Mouse (Mus musculus): Measurements from ENCODE around the gene Ube2e1. TPM values are rescaled to one million over a fixed set of nuclear protein-coding genes. Genes with fewer than 3 reads are reported as not detected.
"Not testable (repeated sequence)": the region's sequence is repeated elsewhere in the genome, so short reads cannot be mapped to it uniquely, and the experiment has no call there.

The Ube2e1 gene
- polyA plus RNA-seq, 1 experiment from 2014 or later, result 98.7 TPM

- no peaks in the 10 kb centered on the region for H3K36me3 ChIP-seq (ENCODE audit: inconsistent target)
- H3K27ac ChIP-seq, result no peak overlapping the region
- H3K79me2 ChIP-seq (ENCODE audit: inconsistent target), result peaks cover 3% of the 10 kb centered on the region
- WGBS (ENCODE audit: missing documents), result 89% methylated on average over 21 of the region's 21 CpGs
- no peak overlapping the region for H3K4me3 ChIP-seq (ENCODE audit: inconsistent target)
These were observed 89.0 kb downstream of the Ube2e1 start for GRCm38 (mm10) chr14:18242638-18243130.

GRCm38 (mm10) chr14:18241786-18242185 is 89.9 kb downstream of the Ube2e1 start:
- no peak overlapping the region for H3K27ac ChIP-seq
- H3K79me2 ChIP-seq (ENCODE audit: inconsistent target), result peaks cover 12% of the 10 kb centered on the region
- H3K4me3 ChIP-seq (ENCODE audit: inconsistent target), result no peak overlapping the region
- WGBS (ENCODE audit: missing documents), result 93% methylated on average over 4 of the region's 4 CpGs
- no peaks in the 10 kb centered on the region for H3K36me3 ChIP-seq (ENCODE audit: inconsistent target)

- no peak overlapping the region for H3K27ac ChIP-seq
- WGBS (ENCODE audit: missing documents), result 80% methylated on average over 7 of the region's 7 CpGs
- peaks cover 29% of the 10 kb centered on the region for H3K79me2 ChIP-seq (ENCODE audit: inconsistent target)
- no peaks in the 10 kb centered on the region for H3K36me3 ChIP-seq (ENCODE audit: inconsistent target)
- no peak overlapping the region for H3K4me3 ChIP-seq (ENCODE audit: inconsistent target)
These were observed 91.5 kb downstream of the Ube2e1 start for GRCm38 (mm10) chr14:18240132-18240531.

DNA sequence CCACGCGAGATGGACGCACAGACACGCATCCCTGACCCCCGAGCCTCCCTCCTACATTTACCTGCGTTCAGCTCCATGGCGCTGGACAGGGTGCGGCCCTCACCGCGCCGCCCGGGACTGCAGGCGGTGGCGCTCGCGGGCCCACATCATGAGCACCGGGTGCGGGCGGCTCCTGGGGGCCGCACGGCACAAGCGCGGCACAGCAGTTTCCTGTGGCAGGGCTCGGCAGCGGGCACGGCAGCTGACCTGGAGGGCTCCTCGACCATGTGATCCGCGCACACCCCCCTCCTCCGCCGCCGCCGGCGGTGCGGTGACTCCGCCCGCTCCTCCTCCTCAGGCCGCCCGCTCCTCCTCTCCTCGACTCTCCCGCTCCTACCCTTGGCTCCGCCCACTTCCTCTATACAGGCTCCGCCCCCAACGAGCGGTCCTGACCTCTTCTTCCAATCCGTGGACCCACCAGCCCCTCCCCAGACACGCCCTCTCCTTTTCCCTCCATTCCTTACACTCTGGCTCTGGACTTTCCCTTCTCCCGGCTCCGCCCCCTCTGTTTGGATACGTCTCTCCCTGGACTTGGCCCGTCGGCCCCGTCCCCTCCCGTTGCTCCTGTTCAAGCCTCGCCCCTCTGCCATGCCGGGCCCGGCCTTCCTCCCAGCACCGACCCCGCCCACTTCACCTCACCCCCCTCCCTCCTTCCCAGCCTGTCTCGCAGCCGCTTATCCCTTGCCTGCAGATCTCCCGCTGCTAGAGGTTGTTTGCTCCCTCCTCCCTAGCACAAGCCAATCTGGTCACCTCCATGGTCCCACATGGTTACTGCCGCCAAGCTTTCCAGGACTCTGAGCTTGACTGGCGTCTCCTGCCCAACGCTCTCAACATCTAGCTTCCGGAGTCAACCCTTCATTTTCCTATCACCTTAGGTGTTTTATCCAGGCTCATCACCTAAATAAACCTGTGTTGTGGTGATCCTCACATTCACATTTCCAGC is 92.6 kb downstream of the Ube2e1 start, which contains the start of gene Nr1d2:
Nr1d2 (minus strand) TSS at position 378 of the 982 bp plus-strand sequence.
- Histone ChIP-seq H3K36me3 (ENCODE audit: inconsistent target) (no peaks in the 10 kb centered on the region), H3K4me3 (ENCODE audit: inconsistent target) (peak within 1 kb of the TSS; percentile 57), H3K27ac (peak within 1 kb of the TSS; percentile 73), H3K79me2 (ENCODE audit: inconsistent target) (peaks cover 31% of the 10 kb centered on the region)
- WGBS (ENCODE audit: missing documents), result under 1% methylated on average over 63 of the region's 66 CpGs

DNA sequence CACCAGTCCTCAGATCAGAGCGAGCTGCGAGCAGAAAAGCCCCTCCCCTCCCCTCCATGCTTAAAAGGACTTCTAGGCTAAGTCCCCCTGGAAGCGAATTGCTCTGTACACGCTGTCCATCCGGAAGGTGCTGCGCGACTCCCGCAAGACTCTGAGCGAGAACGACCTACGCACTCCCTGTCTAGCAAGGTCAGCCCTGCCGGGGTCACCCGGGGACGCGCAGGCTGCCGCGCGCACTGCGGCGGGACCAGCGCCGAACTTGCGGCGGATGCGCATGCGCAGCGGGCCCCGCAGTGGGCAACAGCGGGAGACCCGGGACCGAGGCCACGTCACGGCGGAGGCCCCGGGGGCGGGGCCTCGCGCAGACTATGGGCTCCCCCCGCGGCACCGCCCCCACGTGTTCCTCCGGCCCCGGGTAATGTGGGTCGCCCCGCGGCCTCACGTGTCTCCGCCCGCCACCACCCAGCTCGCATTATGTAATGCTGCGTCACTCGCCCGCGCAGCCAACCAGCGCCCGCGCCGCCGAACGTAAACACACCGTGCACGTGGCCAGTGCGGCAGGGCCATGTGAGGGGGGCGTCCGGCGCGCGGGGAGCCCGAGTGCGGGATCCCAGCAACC is 93.4 kb downstream of the Ube2e1 start:
- Histone ChIP-seq H3K4me3 (ENCODE audit: inconsistent target) (peak overlapping the region; percentile 57), H3K36me3 (ENCODE audit: inconsistent target) (no peaks in the 10 kb centered on the region), H3K79me2 (ENCODE audit: inconsistent target) (peaks cover 33% of the 10 kb centered on the region), H3K27ac (peak overlapping the region; percentile 73)
- WGBS (ENCODE audit: missing documents), result under 1% methylated on average over 57 of the region's 71 CpGs

- Histone ChIP-seq H3K36me3 (ENCODE audit: inconsistent target) (no peaks in the 10 kb centered on the region), H3K79me2 (ENCODE audit: inconsistent target) (peaks cover 42% of the 10 kb centered on the region), H3K4me3 (ENCODE audit: inconsistent target) (peak overlapping the region; percentile 57; the same call in 1 of the 2 replicates), H3K27ac (peak overlapping the region; percentile 73; the same call in 1 of the 2 replicates)
- WGBS (ENCODE audit: missing documents), result 61% methylated on average over 4 of the region's 4 CpGs
These were observed 94.3 kb downstream of the Ube2e1 start for GRCm38 (mm10) chr14:18237381-18237780.

DNA sequence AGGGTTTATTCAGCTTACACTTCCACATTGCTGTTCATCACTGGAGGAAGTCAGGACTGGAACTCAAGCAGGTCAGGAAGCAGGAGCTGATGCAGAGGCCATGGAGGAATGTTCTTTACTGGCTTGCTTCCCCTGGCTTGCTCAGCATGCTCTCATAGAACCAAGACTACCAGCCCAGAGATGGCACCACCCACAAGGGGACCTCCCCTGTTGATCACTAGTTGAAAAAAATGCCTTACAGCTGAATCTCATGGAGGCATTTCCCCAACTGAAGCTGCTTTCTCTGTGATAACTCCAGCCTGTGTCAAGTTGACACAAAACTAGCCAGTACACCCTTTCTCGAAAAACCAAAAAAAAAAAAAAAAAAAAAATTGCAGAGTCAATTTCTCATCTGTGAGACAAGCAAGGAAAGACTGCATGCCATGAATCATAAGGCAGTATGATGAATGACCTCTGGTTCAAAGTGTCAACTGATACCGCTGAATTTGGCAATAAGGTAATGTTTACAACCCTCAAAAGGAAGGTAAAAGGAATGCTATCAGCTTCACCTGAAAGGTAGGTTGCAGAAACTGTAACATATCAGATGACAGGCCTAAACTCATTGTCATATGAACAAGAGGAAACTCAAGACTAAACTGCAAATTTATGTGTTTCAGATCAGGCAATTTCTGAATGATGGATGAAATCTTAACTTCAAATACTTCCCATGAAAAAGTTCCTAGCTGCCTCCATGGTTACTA is 95.0 kb downstream of the Ube2e1 start:
- not testable (repeated sequence) for H3K36me3 ChIP-seq (ENCODE audit: inconsistent target); H3K27ac ChIP-seq; H3K4me3 ChIP-seq (ENCODE audit: inconsistent target)
- peaks cover 49% of the 10 kb centered on the region for H3K79me2 ChIP-seq (ENCODE audit: inconsistent target)
- WGBS (ENCODE audit: missing documents), result 84% methylated on average over 2 of the region's 2 CpGs

DNA sequence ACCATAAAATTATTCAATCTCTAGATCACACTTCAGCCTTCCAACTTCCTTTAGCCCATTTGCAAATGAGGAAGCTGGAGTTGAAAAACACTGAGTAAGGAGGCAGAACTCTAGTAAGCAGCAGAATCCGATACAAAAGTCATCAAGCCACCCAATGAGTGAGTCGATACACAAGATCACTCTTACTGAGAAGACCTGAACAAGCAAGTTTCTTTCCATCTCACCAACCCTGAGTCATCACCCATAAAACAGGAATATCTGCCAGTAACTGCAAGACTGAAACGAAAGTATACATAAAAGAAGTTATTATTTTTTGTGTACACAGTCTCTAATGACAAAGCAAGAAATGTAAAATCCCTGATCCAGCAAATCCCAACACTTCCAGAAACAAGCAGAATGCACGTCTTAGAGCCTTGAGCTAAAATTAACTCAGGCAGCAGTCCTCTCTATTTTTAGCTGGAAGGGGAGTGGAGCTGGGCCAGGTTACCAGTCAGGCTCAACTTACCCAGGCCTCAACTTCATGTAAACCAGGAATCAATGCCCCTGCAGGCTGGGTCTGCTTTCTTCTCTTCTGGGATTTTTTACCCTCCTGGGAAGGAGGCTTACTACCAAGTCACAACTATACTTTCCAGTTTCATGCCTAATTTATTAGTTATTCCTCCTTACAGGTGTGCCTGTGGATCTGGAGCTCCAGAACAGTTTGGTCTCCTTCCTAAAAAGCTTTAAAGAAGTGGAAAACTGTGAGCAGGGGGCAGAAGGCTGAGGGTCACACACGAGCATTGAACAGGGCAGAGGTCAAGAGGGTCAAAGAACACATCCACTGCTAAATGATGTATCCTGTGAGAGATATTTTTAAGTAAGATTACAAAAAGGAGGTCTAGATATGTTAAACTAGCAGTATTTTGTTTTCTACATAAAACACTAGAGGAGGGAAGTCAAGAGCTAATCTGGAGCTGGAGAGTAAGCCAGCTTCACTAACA is 97.4 kb downstream of the Ube2e1 start:
- Histone ChIP-seq H3K27ac (peak overlapping the region; percentile 96), H3K79me2 (ENCODE audit: inconsistent target) (peaks cover 72% of the 10 kb centered on the region), H3K4me3 (ENCODE audit: inconsistent target) (peak overlapping the region; percentile 12; the same call in 1 of the 2 replicates), H3K36me3 (ENCODE audit: inconsistent target) (no peaks in the 10 kb centered on the region)
- 18% methylated on average over 5 of the region's 5 CpGs for WGBS (ENCODE audit: missing documents)

- Histone ChIP-seq H3K36me3 (ENCODE audit: inconsistent target) (no peaks in the 10 kb centered on the region), H3K4me3 (ENCODE audit: inconsistent target) (peak overlapping the region; percentile 12; the same call in 1 of the 2 replicates), H3K79me2 (ENCODE audit: inconsistent target) (peaks cover 83% of the 10 kb centered on the region), H3K27ac (peak overlapping the region; percentile 96)
- 100% methylated on average over 2 of the region's 2 CpGs for WGBS (ENCODE audit: missing documents)
These were observed 98.6 kb downstream of the Ube2e1 start for GRCm38 (mm10) chr14:18233076-18233475.

Other genes starting within 250 kb of the Ube2e1 start
- 15.9 to 35.2 TPM (median 29.4 TPM) in 3 replicates for gene Nr1d2, start 92.7 kb downstream of the Ube2e1 start, polyA plus RNA-seq (2018)
- 6.7 to 11.3 TPM (median 8.8 TPM) in 3 replicates for gene Nkiras1, start 60.7 kb downstream of the Ube2e1 start, polyA plus RNA-seq (2018)
- 300 to 721 TPM (median 628 TPM) in 3 replicates for gene Rpl15, start 60.5 kb downstream of the Ube2e1 start, polyA plus RNA-seq (2018)

Data from macrophage (primary cell).